In genomic region chr6:37072401-37073016, GRCm38 (mm10) we compare ENCODE assay signal across 12 mouse cellular contexts.
DNase-seq lines count a peak whose midpoint lies in the region; ATAC-seq and TF ChIP-seq lines count a peak whose summit lies in the region.
"Had no signal": no experiment of that assay in that cellular context is flagged by ENCODE, and none has a peak within 500 bp of the region (broad histone marks: within the 10 kb centered on the region; RNA-seq: fewer than 3 reads in every experiment).

No protein-coding gene starts in this region.

- peak overlapping the region; percentile 2; the same call in 1 of the 2 replicates for H3K27ac ChIP-seq in lung, embryonic 14.5 days (ENCODE audit: low read depth)
- H3K27ac ChIP-seq in gastrocnemius, adult 2 months, result 0 out of 2 replicates have a peak overlapping the region, but pooled peaks have one; percentile 35
- H3K27ac ChIP-seq in stomach, embryonic 14.5 days (ENCODE audit: low read length), result peak overlapping the region; percentile 64; the same call in 1 of the 2 replicates
- H3K27ac ChIP-seq: layer of hippocampus, adult 2 months; liver, embryonic 13.5 days had no signal

- no peaks in the 10 kb centered on the region for H3K27me3 ChIP-seq in lung, embryonic 14.5 days (ENCODE audit: insufficient read depth, low read length)
- H3K27me3 ChIP-seq in stomach, embryonic 14.5 days (ENCODE audit: control insufficient read depth, insufficient read depth, low read length), result no peaks in the 10 kb centered on the region
- H3K27me3 ChIP-seq: liver, embryonic 13.5 days had no signal

- DNase-seq in heart, adult 18-20 months, result peak; percentile 3 to 15
- no peak for DNase-seq in heart, postnatal 25 days (ENCODE audit: low spot score)
- DNase-seq in lung, embryonic 14.5 days, result peak; percentile 75
- DNase-seq in lung, postnatal 4 days, result no peak
- peak; percentile 52 for DNase-seq in gastrocnemius, adult 2 months
- no peak for DNase-seq in layer of hippocampus, adult 9-10 months (ENCODE audit: low spot score)
- DNase-seq in layer of hippocampus, postnatal 36 days, result no peak
- DNase-seq: liver, embryonic 13.5 days had no signal

- WGBS in lung, embryonic 14.5 days, result 35% methylated on average over 9 of the region's 9 CpGs
- WGBS in stomach, embryonic 14.5 days, result 27% methylated on average over 9 of the region's 9 CpGs

- intact Hi-C loops in heart, postnatal 25 days (cut with DNase I), result no loop called here
- intact Hi-C loops in gastrocnemius, adult 2 months (cut with DNase I), result no loop called here

- TF ChIP-seq CTCF in lung, embryonic 14.5 days (IDR thresholded peaks at IDR 0.05; ENCODE audit: low read depth), result no peak
- TF ChIP-seq CTCF in gastrocnemius, adult 2 months (IDR thresholded peaks at IDR 0.05), result no peak

- no peaks in the 10 kb centered on the region for H3K36me3 ChIP-seq in lung, embryonic 14.5 days (ENCODE audit: insufficient read depth)
- H3K36me3 ChIP-seq in stomach, embryonic 14.5 days (ENCODE audit: control insufficient read depth, insufficient read depth, low read length), result no peaks in the 10 kb centered on the region
- H3K36me3 ChIP-seq: liver, embryonic 13.5 days had no signal

- no peak overlapping the region for H3K4me3 ChIP-seq in lung, embryonic 14.5 days (ENCODE audit: low read depth, low read length)
- peak overlapping the region; percentile 36 for H3K4me3 ChIP-seq in gastrocnemius, adult 2 months
- no peak overlapping the region for H3K4me3 ChIP-seq in stomach, embryonic 14.5 days (ENCODE audit: low read depth, low read length)
- H3K4me3 ChIP-seq: layer of hippocampus, adult 2 months; liver, embryonic 13.5 days had no signal

- no peaks in the 10 kb centered on the region for H3K9me3 ChIP-seq in lung, embryonic 14.5 days (ENCODE audit: low read depth, low read length)
- no peaks in the 10 kb centered on the region for H3K9me3 ChIP-seq in stomach, embryonic 14.5 days (ENCODE audit: control insufficient read depth, low read depth, low read length)
- H3K9me3 ChIP-seq: liver, embryonic 13.5 days had no signal

- ATAC-seq in lung, embryonic 14.5 days (ENCODE audit: insufficient read depth), result peak; percentile 84
- peak; percentile 49; the same call in 1 of the 2 replicates for ATAC-seq in stomach, embryonic 14.5 days (ENCODE audit: insufficient number of reproducible peaks, insufficient read depth, low FRiP score, low read depth)
- ATAC-seq: activated CD4-positive, CD25-positive, alpha-beta regulatory T cell, adult 4 months; CD4-positive, CD25-positive, alpha-beta regulatory T cell, adult 4 months had no signal

- no peak overlapping the region for H3K4me2 ChIP-seq in lung, embryonic 14.5 days
- H3K4me2 ChIP-seq in stomach, embryonic 14.5 days (replicated peaks; ENCODE audit: low read depth, low read length), result no peak overlapping the region
- H3K4me2 ChIP-seq: liver, embryonic 13.5 days had no signal

- H3K9ac ChIP-seq in lung, embryonic 14.5 days, result no peak overlapping the region
- no peak overlapping the region for H3K9ac ChIP-seq in stomach, embryonic 14.5 days (replicated peaks; ENCODE audit: low read depth, low read length)
- H3K9ac ChIP-seq: liver, embryonic 13.5 days had no signal

- peaks cover 10% of the 10 kb centered on the region; the same call in 1 of the 2 replicates for H3K4me1 ChIP-seq in lung, embryonic 14.5 days (ENCODE audit: insufficient read depth)
- H3K4me1 ChIP-seq in stomach, embryonic 14.5 days (ENCODE audit: control insufficient read depth, insufficient read depth, low read length), result peaks cover 5% of the 10 kb centered on the region; the same call in 1 of the 2 replicates
- H3K4me1 ChIP-seq: liver, embryonic 13.5 days had no signal

Comparison
In these comparisons a context has a peak if more than half of its experiments do, and no peak if none do; other contexts are left out.
1. DNase-seq: peak in heart, adult 18-20 months (2 of 2), lung, embryonic 14.5 days (single experiment) and gastrocnemius, adult 2 months (single experiment); none in heart, postnatal 25 days (single experiment), lung, postnatal 4 days (0 of 2), layer of hippocampus, adult 9-10 months (single experiment) and layer of hippocampus, postnatal 36 days (0 of 2).
2. H3K27ac ChIP-seq: peak in every context shown above with its lines; median percentile 64 in stomach, embryonic 14.5 days; 35 in gastrocnemius, adult 2 months; 2 in lung, embryonic 14.5 days.